Mouse (Mus musculus) naive thymus-derived CD4-positive, alpha-beta T cell, adult 2 months (primary cell): ENCODE data around the gene Dync1h1.
A peak's percentile ranks its signal among the peaks of the same experiment; 100 is the strongest.
"Not testable (repeated sequence)": the region's sequence is repeated elsewhere in the genome, so short reads cannot be mapped to it uniquely, and the experiment has no call there.

ENCODE experiments used
- DNase-seq: peaks from one replicate; pipeline ENCODE4 v3.0.0-alpha.2; 2011; ENCODE audit warnings: low read depth

Gene Dync1h1

DNA sequence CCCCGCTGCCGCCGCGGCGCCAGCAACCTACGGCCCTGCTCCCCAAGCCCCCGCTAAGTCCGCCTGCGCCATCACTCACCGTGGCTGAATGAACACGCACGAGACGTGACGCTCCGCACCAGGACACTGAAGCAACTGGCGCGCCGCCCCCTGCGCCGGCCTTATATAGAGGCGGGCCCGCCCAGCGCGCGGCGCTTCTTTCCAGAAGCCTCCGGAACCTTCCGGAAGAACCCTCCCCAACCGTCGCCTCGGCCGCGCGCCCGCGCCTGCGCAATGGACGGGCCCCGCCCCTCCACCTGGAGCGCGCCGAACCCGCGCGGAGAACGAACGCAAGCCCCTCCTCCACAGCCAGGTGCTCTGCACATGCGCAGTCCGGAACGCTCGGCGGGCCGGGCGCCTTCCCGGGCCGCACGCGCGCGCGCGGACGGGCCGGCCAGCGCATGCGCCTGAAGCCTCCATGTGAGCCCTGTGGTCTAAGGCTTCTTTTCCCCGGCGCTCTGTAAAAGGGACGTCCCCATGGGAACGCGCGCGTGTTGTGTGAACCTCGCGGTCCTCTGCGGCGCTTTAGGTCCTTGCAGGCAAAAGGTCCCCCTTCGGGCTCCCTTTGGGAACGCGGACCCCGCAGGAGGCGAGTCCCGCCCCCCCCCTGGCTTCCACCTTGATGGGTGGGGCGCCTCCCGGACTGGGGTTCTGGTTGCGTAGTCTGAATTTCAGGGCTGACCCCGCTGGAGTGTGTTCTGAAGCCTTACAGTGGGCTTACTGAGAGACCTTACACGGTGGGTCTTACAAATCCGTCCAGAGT is 95.1 kb downstream of the Dync1h1 start:
- peak; percentile 99 for DNase-seq

DNA sequence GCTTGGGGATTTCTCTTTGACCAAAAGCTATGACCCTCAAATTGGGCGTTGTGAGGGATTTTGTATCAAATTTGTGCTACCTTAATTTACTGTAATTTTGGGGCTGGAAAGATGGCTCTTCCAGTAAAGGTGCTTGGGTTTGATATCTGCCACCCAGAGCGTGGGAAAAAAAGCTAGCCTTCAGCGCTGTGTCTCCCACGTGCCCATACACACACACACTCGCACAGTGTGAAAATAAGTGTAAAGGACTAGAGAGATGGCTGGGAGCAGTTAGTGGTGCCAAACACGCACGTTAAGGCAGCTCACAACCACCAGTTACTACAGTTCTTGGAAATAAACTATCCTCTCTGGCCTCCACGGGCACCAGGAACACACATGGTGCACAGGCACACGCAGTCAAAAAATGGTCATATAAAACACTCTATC is 95.7 kb downstream of the Dync1h1 start:
- no peak for DNase-seq

DNA sequence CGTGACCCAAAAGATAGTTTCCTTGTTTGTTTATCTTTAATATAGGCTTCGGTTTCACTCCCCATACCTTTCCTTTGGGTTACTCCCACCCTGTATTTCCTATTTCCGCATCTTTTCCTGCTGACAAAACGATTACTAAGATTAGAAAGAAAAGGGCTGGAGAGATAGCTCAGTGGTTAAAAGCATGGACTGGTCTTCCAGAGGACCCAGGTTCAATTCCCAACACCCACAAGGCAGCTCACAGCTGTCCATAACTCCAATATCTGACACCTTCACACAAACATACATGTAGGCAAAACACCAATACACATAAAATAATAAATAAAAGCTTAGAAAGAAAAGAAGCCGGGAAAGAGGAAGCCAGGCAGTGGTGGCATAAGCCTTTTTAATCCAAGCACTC is 96.2 kb downstream of the Dync1h1 start:
- no peak for DNase-seq

DNA sequence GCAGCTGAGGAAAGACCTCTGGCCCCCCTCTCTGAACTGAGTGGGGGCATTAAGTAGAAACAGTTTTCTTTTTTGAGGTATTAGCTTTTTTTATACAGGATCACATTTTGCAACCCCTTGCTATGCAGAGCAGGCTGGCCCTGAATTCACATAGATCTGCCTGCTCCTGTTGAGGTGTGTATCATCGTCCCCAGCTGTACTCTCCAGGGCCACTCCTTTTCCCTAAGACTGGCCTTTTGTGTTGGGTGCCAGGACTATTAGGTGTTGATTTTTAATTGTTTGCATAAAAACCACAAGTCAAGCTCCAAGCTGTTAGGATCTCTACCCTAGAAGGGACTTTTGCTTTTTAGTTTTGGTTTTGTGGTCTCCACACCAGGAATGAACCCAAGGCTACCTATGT is 96.8 kb downstream of the Dync1h1 start:
- DNase-seq = peak; percentile 26

DNA sequence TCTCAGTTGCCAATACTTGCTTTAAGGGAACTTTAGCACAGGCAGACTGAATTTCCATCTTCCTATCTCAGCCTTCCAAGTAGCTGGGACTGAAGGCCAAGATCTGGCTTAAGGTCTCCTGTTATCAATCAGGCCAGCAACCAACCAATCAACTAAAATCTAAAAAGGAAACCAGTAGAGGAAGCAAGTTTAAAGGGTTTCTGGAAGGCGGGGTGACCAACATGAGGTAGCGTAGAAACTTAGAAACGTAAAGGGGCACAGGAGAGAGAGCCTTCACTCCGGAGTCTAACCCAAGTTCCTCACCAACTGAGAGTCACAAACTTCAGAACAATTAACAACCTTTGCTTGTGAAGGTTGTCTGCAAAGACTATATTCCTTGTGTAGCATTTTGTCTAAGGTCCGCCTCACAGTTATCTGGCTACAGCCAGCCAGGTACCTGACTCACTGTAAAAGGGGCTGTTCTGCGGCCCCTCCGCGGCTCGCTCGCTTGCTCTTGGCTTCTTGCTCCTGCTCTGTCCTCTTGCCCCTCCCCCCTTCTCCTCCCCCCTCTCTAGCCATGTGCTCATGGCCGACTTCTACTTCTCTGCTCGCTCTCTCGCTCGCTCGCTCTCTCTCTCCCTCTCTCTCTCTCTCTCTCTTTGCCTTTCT is 97.4 kb downstream of the Dync1h1 start:
- peak; percentile 37 for DNase-seq

DNA sequence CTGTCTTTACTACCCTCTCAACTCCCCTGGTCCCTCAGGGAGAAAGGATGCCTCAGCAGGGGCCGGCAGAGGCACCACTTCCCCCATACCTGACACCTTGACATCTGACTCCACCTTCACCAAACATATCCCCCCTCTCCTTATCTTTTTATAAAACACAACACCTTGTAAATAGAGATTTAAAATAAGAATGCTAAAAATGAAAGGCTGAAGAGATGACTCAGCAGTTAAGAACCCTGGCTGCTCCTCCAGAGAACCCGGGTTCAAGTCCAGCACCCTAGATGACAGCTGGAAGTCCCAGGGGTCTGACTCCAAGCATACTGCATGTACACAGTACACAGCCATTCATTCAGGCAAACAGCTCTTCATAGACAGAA is 97.9 kb downstream of the Dync1h1 start:
- no peak for DNase-seq

DNA sequence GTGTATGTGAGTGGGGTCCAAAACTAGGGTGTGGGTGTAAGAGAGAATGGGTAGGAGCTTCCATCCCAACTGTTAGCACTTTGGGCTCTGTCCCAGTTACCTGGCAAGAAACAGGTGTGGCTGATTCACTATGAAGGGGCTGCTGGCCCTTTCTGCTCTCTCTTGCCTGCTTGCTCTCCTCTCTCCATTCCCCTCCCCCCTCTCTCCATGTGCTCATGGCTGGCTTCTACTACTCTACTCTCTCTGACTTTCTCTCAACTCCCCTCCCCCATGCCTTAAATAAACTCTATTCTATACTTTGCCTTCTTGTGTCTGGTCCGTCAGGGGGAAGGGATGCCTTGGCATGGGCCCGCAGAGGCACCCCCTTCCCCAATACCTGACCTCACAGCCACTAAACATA is 99.5 kb downstream of the Dync1h1 start:
- no peak for DNase-seq

DNA sequence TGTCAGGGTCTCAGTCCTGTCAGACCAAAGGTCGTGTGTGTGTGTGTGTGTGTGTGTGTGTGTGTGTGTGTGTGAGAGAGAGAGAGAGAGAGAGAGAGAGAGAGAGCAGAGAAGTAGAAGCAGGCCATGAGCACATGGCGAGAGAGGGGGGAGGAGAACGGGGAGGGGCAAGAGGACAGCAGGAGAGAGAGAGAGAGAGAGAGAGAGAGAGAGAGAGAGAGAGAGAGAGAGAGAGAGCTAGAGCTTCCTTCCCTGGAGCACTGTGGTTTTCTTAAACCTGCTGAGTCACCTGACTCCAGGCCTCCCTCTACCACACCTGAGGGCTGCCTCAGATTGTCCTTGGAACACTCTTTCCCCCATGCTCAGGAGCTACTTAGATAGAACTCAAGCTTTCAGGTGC is 100.1 kb downstream of the Dync1h1 start:
- DNase-seq = not testable (repeated sequence)

DNA sequence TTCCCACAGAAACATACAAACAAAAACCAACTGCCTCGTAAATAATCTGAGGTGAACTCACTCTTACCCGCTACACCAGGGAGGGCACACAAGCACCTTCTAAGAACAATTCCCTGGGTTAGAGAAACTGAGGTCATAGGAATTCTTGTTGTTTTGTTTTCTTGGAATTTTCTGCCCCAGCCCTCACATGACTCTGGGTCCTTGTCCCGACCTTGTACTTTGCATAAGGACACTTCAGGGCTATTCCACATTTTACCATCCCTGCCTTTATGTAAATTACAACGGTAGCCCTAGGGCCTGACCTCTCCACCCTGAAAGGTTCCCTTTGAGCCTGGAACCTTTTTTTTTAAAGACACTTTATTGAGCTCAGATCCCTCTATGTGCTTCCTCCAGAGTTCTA is 101.3 kb downstream of the Dync1h1 start, which contains the start of gene Hsp90aa1:
Hsp90aa1 (minus strand) TSS at position 173 of the 400 bp plus-strand sequence.
- no peak for DNase-seq

DNA sequence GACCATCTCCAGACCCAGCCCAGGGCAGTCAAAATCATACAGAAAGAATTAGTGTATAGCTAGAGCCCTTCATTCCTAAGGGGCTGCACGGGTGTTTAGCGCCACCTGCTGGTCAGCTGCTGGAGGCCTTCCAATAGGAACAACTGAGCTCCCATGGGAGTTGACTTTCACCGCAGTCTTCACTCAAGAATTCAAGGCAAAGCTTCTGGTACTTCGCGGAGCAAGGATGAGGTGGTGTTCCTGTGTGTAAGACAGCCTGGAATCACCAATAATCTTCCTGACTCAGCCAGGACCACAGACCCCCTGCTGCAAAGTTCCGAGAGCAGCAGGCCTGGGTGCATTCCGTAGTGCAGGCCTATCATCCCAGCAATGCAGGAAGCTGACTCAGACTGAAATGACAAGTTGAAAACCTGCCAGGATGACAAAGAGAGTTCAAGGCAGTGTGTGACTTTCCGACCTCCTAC is 101.8 kb downstream of the Dync1h1 start:
- DNase-seq = peak; percentile 85

DNA sequence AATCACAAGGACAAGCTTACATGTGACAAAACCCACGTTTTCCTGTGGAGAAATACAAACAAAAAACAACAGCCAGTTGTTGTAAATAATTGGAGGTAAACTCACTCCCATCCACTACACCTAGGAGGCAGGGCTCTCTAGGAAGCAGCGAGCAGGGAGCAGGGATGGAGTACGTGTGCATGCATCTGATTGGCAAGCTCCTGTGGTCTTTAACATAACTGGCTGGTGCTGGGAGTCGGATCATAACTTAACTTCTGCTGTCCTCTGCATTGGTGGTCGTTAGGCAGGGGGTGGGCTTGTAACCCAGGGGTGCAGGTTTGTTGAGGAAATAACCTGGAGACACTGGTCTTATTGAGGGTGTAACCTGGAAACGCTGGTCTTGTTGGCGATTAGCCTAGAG is 102.4 kb downstream of the Dync1h1 start:
- DNase-seq = no peak

DNA sequence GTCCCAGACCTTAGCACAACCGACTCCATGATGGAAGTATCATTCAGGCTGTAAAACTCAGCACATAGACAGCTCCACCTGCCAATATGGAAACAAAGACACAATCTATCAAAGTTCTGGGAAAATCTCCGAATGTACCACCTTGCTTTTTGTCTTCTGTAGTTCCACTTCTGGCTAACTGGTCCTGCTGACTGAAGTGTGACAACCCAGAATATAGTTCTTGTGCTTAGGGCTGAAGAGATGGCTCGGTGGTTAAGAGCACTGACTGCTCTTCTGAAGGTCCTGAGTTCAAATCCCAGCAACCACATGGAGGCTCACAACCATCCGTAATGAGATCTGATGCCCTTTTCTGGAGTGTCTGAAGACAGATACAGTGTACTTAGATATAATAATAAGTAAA is 104.2 kb downstream of the Dync1h1 start:
- DNase-seq = not testable (repeated sequence)

DNA sequence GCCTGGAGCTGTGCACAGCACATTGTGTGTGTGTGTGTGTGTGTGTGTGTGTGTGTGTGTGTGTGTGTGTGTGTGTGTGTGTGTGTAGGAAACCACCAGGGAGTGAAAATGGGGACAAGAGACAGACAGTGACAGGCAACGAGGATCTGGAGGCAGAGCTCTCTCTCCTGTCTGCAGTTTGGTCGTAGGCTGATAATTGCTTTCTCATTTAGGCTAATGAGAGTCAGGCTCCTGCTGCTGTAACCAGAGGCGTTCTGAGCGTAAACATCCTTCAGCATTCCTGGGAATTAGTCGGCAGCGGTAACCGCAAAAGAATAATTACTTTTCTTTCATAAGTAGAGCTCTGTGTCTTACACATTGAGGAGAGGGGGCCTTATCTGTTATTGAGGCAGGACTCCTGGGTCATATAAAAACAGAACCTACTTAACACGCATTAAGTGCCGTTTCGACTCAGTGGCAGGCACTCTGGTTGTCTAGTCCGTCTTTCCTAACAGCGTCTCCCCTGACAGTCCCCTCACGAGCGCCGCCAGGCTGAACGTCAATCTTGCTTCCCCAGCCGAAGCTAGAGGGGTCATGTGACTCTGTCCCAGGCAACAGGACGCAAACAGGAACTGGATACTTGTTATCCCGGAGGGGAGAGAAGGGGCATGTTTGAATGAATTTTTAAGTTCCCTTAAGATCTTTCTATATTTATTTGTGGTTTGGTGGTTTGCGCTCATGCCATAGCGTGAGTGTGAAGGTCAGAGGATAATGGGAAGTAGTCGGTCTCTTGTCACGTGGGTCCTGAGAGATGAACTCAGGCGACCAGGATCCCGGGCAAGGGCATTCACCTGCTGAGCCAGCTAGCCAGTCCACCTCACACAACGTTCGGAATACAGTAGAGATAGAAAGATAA is 105.3 kb downstream of the Dync1h1 start:
- DNase-seq = peak; percentile 49

DNA sequence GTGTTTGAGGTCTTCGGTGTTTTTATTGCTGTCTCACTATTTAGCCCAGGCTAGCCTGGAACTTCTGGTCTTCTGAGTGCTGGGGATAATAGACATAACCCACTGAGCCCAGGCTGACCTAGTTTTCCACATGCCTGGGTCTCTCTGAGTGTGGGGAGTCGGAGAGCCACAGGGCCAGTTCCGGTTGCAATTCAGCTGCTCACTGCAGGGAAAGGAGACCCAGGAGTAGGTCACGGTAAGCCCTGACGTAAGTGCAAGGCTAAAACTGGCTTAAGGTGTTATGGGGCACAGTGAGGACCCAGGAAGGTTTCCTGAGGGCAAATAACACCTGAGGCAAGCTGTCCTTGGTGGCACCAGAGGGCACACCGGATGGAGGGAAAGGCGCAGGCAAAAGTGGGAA is 106.2 kb downstream of the Dync1h1 start:
- DNase-seq = no peak

DNA sequence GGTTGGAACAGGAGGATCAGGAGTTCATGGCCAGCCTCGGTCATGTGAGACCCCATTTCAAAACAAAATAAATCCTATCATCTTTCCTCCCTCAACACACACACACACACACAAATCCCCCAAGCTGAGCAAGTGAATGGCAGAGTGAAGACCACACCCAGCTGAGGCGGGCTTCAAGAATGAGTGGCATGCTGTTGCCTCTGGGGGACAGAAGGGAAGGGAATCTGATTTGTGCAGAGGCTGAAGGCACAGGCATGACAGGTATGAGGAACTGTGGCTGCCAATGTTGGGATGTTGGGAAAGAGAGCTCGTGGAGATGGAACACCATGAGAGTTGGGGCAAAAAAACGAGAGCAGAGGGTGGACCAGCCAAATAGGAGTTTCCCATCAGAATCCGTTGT is 110.0 kb downstream of the Dync1h1 start:
- DNase-seq = no peak

DNA sequence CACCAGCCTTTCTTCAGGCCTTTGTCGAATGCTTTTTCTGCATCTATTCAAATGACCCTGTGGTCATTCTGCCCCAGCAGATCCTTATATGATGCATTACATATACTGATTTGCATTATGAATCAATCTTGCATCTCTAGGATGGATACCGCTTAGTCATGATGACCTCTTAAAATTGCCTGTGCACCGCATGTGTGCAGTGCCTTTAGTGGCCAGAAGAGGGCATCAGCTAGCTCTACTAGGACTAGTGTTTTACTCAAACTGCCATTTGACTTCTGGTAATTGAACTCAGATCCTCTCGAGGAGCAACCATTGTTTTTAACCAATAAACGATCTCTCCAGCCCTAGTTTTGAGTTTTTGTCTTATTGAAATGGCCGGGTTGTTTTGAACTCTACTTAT is 112.5 kb downstream of the Dync1h1 start:
- DNase-seq = peak; percentile 47

DNA sequence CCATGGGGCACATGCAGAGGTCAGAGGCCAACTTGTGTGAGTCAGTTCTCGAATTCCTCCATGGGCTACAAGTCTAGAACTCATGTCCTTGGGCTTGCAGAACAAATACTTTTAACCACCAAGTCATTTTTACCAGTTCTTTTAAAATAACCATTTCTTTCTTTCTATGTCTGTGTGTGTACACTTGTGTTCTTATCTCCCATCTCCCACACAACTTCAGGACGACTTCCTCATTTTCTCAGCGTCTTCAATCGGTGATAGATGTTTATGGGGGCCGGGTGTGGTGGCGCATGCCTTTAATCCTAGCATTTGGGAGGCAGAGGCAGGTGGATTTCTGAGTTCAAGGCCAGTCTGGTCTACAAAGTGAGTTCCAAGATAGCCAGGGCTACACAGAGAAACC is 113.0 kb downstream of the Dync1h1 start:
- no peak for DNase-seq

DNA sequence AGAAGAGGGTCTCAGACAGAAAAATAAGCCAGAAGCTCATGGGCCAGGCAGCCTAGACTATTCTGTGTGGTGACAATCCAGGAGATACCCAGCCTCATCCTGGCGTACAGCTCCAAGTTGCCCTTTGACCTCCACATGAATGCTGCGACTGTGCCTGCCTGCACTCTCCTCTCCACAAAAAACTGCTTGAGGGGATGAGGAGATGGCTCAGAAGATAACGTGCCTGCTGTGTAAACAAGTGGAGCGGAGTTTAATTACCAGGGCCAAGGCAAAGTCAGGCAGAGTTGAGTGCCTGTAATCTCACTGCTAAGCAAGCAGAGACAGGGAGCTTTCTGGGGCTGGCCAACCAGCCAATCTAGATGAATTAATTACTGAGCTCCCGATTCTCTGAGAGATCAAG is 114.8 kb downstream of the Dync1h1 start:
- DNase-seq = no peak
